Mouse (Mus musculus): Measurements from ENCODE around the gene Qrich1. TPM values are rescaled to one million over a fixed set of nuclear protein-coding genes. Genes with fewer than 3 reads are reported as not detected.

Qrich1 gene
- polyA plus RNA-seq, 1 experiment = 44.0 TPM

GRCm38 (mm10) chr9:108499231-108499630, 17.4 kb upstream of the Qrich1 start:
- Histone ChIP-seq H3K36me3 (ENCODE audit: control insufficient read depth, insufficient read depth) (peaks cover 33% of the 10 kb centered on the region), H3K4me2 (ENCODE audit: low read depth) (no peak overlapping the region), H3ac (ENCODE audit: control insufficient read depth, insufficient read length) (no peak overlapping the region), H3K4me3 (no peak overlapping the region), H3K27me3 (ENCODE audit: control insufficient read depth, insufficient read depth, insufficient read length) (no peaks in the 10 kb centered on the region), H3K79me2 (ENCODE audit: control insufficient read depth, insufficient read depth) (no peaks in the 10 kb centered on the region)
- no peak for TF ChIP-seq POLR2A (IDR thresholded peaks at IDR 0.05; ENCODE audit: insufficient read length, low read depth)
- no peak for TF ChIP-seq SRF (IDR thresholded peaks at IDR 0.05; ENCODE audit: control insufficient read depth, insufficient read length, low read depth)
- TF ChIP-seq E2F4 (IDR thresholded peaks at IDR 0.05; ENCODE audit: insufficient read depth) = no peak
- TF ChIP-seq REST (IDR thresholded peaks at IDR 0.05; ENCODE audit: insufficient read depth, insufficient read length) = no peak
- TF ChIP-seq TCF3 (IDR thresholded peaks at IDR 0.05; ENCODE audit: insufficient read length, low read depth) = no peak
- no peak for TF ChIP-seq USF1 (IDR thresholded peaks at IDR 0.05; ENCODE audit: low read depth)
- no peak for TF ChIP-seq MYOD1 (IDR thresholded peaks at IDR 0.05; ENCODE audit: control insufficient read depth in 1 of 3, insufficient read length in 2 of 3, low read depth in 2 of 3)
- no peak for TF ChIP-seq MYOG (IDR thresholded peaks at IDR 0.05; ENCODE audit: control insufficient read depth in 1 of 3, insufficient read depth in 1 of 3, insufficient read length in 2 of 3, low read depth in 2 of 3)
- TF ChIP-seq CEBPB (IDR thresholded peaks at IDR 0.05; ENCODE audit: insufficient read depth, poor library complexity, severe bottlenecking) = no peak
- no peak for TF ChIP-seq MAX (IDR thresholded peaks at IDR 0.05; ENCODE audit: low read depth)
- TF ChIP-seq TCF12 (IDR thresholded peaks at IDR 0.05; ENCODE audit: insufficient read depth, poor library complexity, severe bottlenecking) = no peak
- no peak for TF ChIP-seq POLR2AphosphoS2 (IDR thresholded peaks at IDR 0.05; ENCODE audit: insufficient read length, low read depth)

- Histone ChIP-seq H3K27me3 (ENCODE audit: control insufficient read depth, insufficient read depth, insufficient read length) (no peaks in the 10 kb centered on the region), H3K4me3 (no peak overlapping the region), H3ac (ENCODE audit: control insufficient read depth, insufficient read length) (no peak overlapping the region), H3K4me2 (ENCODE audit: low read depth) (no peak overlapping the region), H3K36me3 (ENCODE audit: control insufficient read depth, insufficient read depth) (peaks cover 30% of the 10 kb centered on the region), H3K79me2 (ENCODE audit: control insufficient read depth, insufficient read depth) (no peaks in the 10 kb centered on the region)
- TF ChIP-seq USF1 (IDR thresholded peaks at IDR 0.05; ENCODE audit: low read depth) (no peak), POLR2AphosphoS2 (IDR thresholded peaks at IDR 0.05; ENCODE audit: insufficient read length, low read depth) (peak; percentile 51), MYOD1 (IDR thresholded peaks at IDR 0.05; ENCODE audit: control insufficient read depth in 1 of 3, insufficient read length in 2 of 3, low read depth in 2 of 3) (no peak)
Observed at GRCm38 (mm10) chr9:108499943-108500342, 16.7 kb upstream of the Qrich1 start.

- TF ChIP-seq SRF (IDR thresholded peaks at IDR 0.05; ENCODE audit: control insufficient read depth, insufficient read length, low read depth) = no peak
- TF ChIP-seq MAX (IDR thresholded peaks at IDR 0.05; ENCODE audit: low read depth) = no peak
- no peak for TF ChIP-seq MYOG (IDR thresholded peaks at IDR 0.05; ENCODE audit: control insufficient read depth in 1 of 3, insufficient read depth in 1 of 3, insufficient read length in 2 of 3, low read depth in 2 of 3)
- TF ChIP-seq E2F4 (IDR thresholded peaks at IDR 0.05; ENCODE audit: insufficient read depth) = no peak
- TF ChIP-seq USF1 (IDR thresholded peaks at IDR 0.05; ENCODE audit: low read depth) = no peak
- TF ChIP-seq TCF12 (IDR thresholded peaks at IDR 0.05; ENCODE audit: insufficient read depth, poor library complexity, severe bottlenecking) = no peak
- no peak for TF ChIP-seq REST (IDR thresholded peaks at IDR 0.05; ENCODE audit: insufficient read depth, insufficient read length)
- no peak for TF ChIP-seq TCF3 (IDR thresholded peaks at IDR 0.05; ENCODE audit: insufficient read length, low read depth)
- no peak for TF ChIP-seq CEBPB (IDR thresholded peaks at IDR 0.05; ENCODE audit: insufficient read depth, poor library complexity, severe bottlenecking)
- TF ChIP-seq MYOD1 (IDR thresholded peaks at IDR 0.05; ENCODE audit: control insufficient read depth in 1 of 3, insufficient read length in 2 of 3, low read depth in 2 of 3) = no peak
- TF ChIP-seq POLR2AphosphoS2 (IDR thresholded peaks at IDR 0.05; ENCODE audit: insufficient read length, low read depth) = no peak
- no peak for TF ChIP-seq POLR2A (IDR thresholded peaks at IDR 0.05; ENCODE audit: insufficient read length, low read depth)
Observed at GRCm38 (mm10) chr9:108506901-108507300, 9.7 kb upstream of the Qrich1 start.

GRCm38 (mm10) chr9:108507619-108508434, 8.8 kb upstream of the Qrich1 start, which contains the start of gene Qars:
TSS of gene Qars (plus strand) at chr9:108507706.
- H3K27me3 ChIP-seq (ENCODE audit: control insufficient read depth, insufficient read depth, insufficient read length) = no peaks in the 10 kb centered on the region
- peaks cover 11% of the 10 kb centered on the region for H3K79me2 ChIP-seq (ENCODE audit: control insufficient read depth, insufficient read depth)
- peak within 1 kb of the TSS; percentile 75 for H3ac ChIP-seq (ENCODE audit: control insufficient read depth, insufficient read length)
- TF ChIP-seq POLR2A (IDR thresholded peaks at IDR 0.05; ENCODE audit: insufficient read length, low read depth) (peak; percentile 62), USF1 (IDR thresholded peaks at IDR 0.05; ENCODE audit: low read depth) (no peak)
- H3K4me2 ChIP-seq (ENCODE audit: low read depth) = peak within 1 kb of the TSS; percentile 99
- H3K4me3 ChIP-seq = peak within 1 kb of the TSS; percentile 72
- H3K36me3 ChIP-seq (ENCODE audit: control insufficient read depth, insufficient read depth) = peaks cover 11% of the 10 kb centered on the region

More at GRCm38 (mm10) chr9:108506901-108507300, 9.7 kb upstream of the Qrich1 start:
- Histone ChIP-seq H3K4me3 (peak overlapping the region; percentile 72), H3ac (ENCODE audit: control insufficient read depth, insufficient read length) (no peak overlapping the region), H3K4me2 (ENCODE audit: low read depth) (peak overlapping the region; percentile 99), H3K79me2 (ENCODE audit: control insufficient read depth, insufficient read depth) (peaks cover 11% of the 10 kb centered on the region), H3K36me3 (ENCODE audit: control insufficient read depth, insufficient read depth) (peaks cover 2% of the 10 kb centered on the region), H3K27me3 (ENCODE audit: control insufficient read depth, insufficient read depth, insufficient read length) (no peaks in the 10 kb centered on the region)

GRCm38 (mm10) chr9:108508776-108509175, 7.8 kb upstream of the Qrich1 start:
- TF ChIP-seq MAX (IDR thresholded peaks at IDR 0.05; ENCODE audit: low read depth) (no peak), TCF12 (IDR thresholded peaks at IDR 0.05; ENCODE audit: insufficient read depth, poor library complexity, severe bottlenecking) (no peak), E2F4 (IDR thresholded peaks at IDR 0.05; ENCODE audit: insufficient read depth) (no peak), MYOD1 (IDR thresholded peaks at IDR 0.05; ENCODE audit: control insufficient read depth in 1 of 3, insufficient read length in 2 of 3, low read depth in 2 of 3) (no peak), MYOG (IDR thresholded peaks at IDR 0.05; ENCODE audit: control insufficient read depth in 1 of 3, insufficient read depth in 1 of 3, insufficient read length in 2 of 3, low read depth in 2 of 3) (no peak), TCF3 (IDR thresholded peaks at IDR 0.05; ENCODE audit: insufficient read length, low read depth) (no peak), POLR2A (IDR thresholded peaks at IDR 0.05; ENCODE audit: insufficient read length, low read depth) (no peak), USF1 (IDR thresholded peaks at IDR 0.05; ENCODE audit: low read depth) (no peak), REST (IDR thresholded peaks at IDR 0.05; ENCODE audit: insufficient read depth, insufficient read length) (no peak), SRF (IDR thresholded peaks at IDR 0.05; ENCODE audit: control insufficient read depth, insufficient read length, low read depth) (no peak), CEBPB (IDR thresholded peaks at IDR 0.05; ENCODE audit: insufficient read depth, poor library complexity, severe bottlenecking) (no peak), POLR2AphosphoS2 (IDR thresholded peaks at IDR 0.05; ENCODE audit: insufficient read length, low read depth) (no peak)
- H3K36me3 ChIP-seq (ENCODE audit: control insufficient read depth, insufficient read depth) = peaks cover 21% of the 10 kb centered on the region
- peaks cover 11% of the 10 kb centered on the region for H3K79me2 ChIP-seq (ENCODE audit: control insufficient read depth, insufficient read depth)
- peak overlapping the region; percentile 72 for H3K4me3 ChIP-seq
- H3ac ChIP-seq (ENCODE audit: control insufficient read depth, insufficient read length) = peak overlapping the region; percentile 75
- peak overlapping the region; percentile 99 for H3K4me2 ChIP-seq (ENCODE audit: low read depth)
- H3K27me3 ChIP-seq (ENCODE audit: control insufficient read depth, insufficient read depth, insufficient read length) = no peaks in the 10 kb centered on the region
